Mouse (Mus musculus): Measurements from ENCODE around the gene C1qtnf1.

Gene C1qtnf1

GRCm38 (mm10) chr11:118496066-118496689, 68.2 kb downstream of the C1qtnf1 start:
- no peak for DNase-seq (ENCODE audit: low read depth, low spot score)
